Mouse (Mus musculus) CH12.LX (cell line): ENCODE results near the gene Tmem219. TPM values are rescaled to one million over a fixed set of nuclear protein-coding genes. Genes with fewer than 3 reads are reported as not detected.

Experiments
- DNase-seq: peaks from one replicate; pipeline ENCODE4 v3.0.0-alpha.2; 2013; ENCODE audit errors: extremely low read depth
- H3K27ac ChIP-seq: 2 replicates; pipeline ENCODE4 v1.5.1; 2012; ENCODE audit warnings: low read depth, mild to moderate bottlenecking, control low read depth, moderate library complexity; ENCODE audit not compliant: insufficient read depth
- H3K27me3 ChIP-seq: replicated peaks from 2 replicates; pipeline ENCODE3; 2012; ENCODE audit warnings: inconsistent platforms
- H3K36me3 ChIP-seq, 2 experiments: replicated peaks in 1 of 2; 2 replicates each; pipeline versions ENCODE3 to v1.6.1; 2012; ENCODE audit warnings: inconsistent platforms in 1 of 2, low read length in 1 of 2, mild to moderate bottlenecking in 1 of 2, mixed read lengths in 1 of 2, moderate library complexity in 1 of 2; ENCODE audit not compliant: control insufficient read depth in 1 of 2, insufficient read depth in 1 of 2
- H3K4me1 ChIP-seq, 2 experiments: 2 replicates each; pipeline ENCODE4 v1.6.1; 2012; ENCODE audit warnings: inconsistent platforms in 1 of 2, moderate library complexity in 1 of 2; ENCODE audit not compliant: insufficient read depth in 2 of 2, control insufficient read depth in 1 of 2
- H3K4me2 ChIP-seq: 2 replicates; pipeline ENCODE4 v1.6.1; 2012; ENCODE audit warnings: low read depth, mild to moderate bottlenecking, control low read depth; ENCODE audit not compliant: poor library complexity, insufficient read depth, severe bottlenecking
- H3K4me3 ChIP-seq, 3 experiments: fragments of 150-350 bp in 1 of 3; sonication (generic) in 1 of 3; replicated peaks in 1 of 3; 2 replicates each; pipeline versions ENCODE3 to v1.5.1; 2011 to 2012; ENCODE audit warnings: low read depth in 2 of 3, low read length in 2 of 3, mild to moderate bottlenecking in 2 of 3, moderate library complexity in 2 of 3, control low read depth in 1 of 3, improper control_type of control experiment in 1 of 3, inconsistent platforms in 1 of 3, mixed read lengths in 1 of 3; ENCODE audit not compliant: poor library complexity in 1 of 3
- H3K79me2 ChIP-seq: replicated peaks from 2 replicates; pipeline ENCODE4 v1.6.1; 2012; ENCODE audit warnings: mild to moderate bottlenecking, moderate library complexity; ENCODE audit not compliant: control insufficient read depth, poor library complexity, insufficient read depth, severe bottlenecking; ENCODE audit errors: extremely low read depth
- H3K9ac ChIP-seq: 2 replicates; pipeline ENCODE4 v1.6.1; 2012; ENCODE audit warnings: low read depth, mild to moderate bottlenecking, control low read depth, moderate library complexity; ENCODE audit not compliant: insufficient read depth
- H3K9me3 ChIP-seq: replicated peaks from 2 replicates; pipeline ENCODE3; 2012; ENCODE audit warnings: low read length, inconsistent platforms, mixed read lengths
- CHD1 ChIP-seq: IDR thresholded peaks from 2 replicates; pipeline ENCODE4 v1.6.1; 2012; ENCODE audit warnings: low read depth, low read length, improper control_type of control experiment, inconsistent platforms
- CHD2 ChIP-seq: IDR thresholded peaks from 2 replicates; pipeline ENCODE4 v1.6.1; 2011; ENCODE audit warnings: low read length, improper control_type of control experiment
- CTCF ChIP-seq, 2 experiments: IDR thresholded peaks in 1 of 2; conservative IDR thresholded peaks in 1 of 2; 2 replicates each; pipeline ENCODE4 v1.5.1; 2011 to 2012; ENCODE audit warnings: low read depth in 2 of 2, low read length in 2 of 2, improper control_type of control experiment in 1 of 2, inconsistent platforms in 1 of 2, mild to moderate bottlenecking in 1 of 2, moderate library complexity in 1 of 2
- E2F4 ChIP-seq: IDR thresholded peaks from 2 replicates; pipeline ENCODE4 v1.6.1; 2011; ENCODE audit warnings: low read depth, low read length, improper control_type of control experiment; ENCODE audit not compliant: insufficient replicate concordance
- ELF1 ChIP-seq: IDR thresholded peaks from 2 replicates; pipeline ENCODE4 v1.6.1; 2014; ENCODE audit warnings: low read depth, mild to moderate bottlenecking, inconsistent platforms, low read length, improper control_type of control experiment
- EP300 ChIP-seq: IDR thresholded peaks from 2 replicates; pipeline ENCODE4 v1.6.1; 2011; ENCODE audit warnings: low read length, improper control_type of control experiment
- ETS1 ChIP-seq: conservative IDR thresholded peaks from 2 replicates; pipeline ENCODE4 v1.6.1; 2012; ENCODE audit warnings: low read depth, mild to moderate bottlenecking, inconsistent platforms, low read length, improper control_type of control experiment, moderate library complexity
- HCFC1 ChIP-seq: IDR thresholded peaks from 2 replicates; pipeline ENCODE4 v1.6.1; 2012; ENCODE audit warnings: low read depth, mild to moderate bottlenecking, inconsistent platforms, low read length, improper control_type of control experiment
- IRF4 ChIP-seq: IDR thresholded peaks from 2 replicates; pipeline ENCODE4 v1.6.1; 2014; ENCODE audit warnings: low read depth, mild to moderate bottlenecking, inconsistent platforms, low read length, improper control_type of control experiment
- JUN ChIP-seq: IDR thresholded peaks from 2 replicates; pipeline ENCODE4 v1.6.1; 2011; ENCODE audit warnings: low read depth, mild to moderate bottlenecking, low read length, improper control_type of control experiment, moderate library complexity; ENCODE audit not compliant: insufficient read depth
- JUND ChIP-seq: conservative IDR thresholded peaks from 2 replicates; pipeline ENCODE4 v1.6.1; 2011; ENCODE audit warnings: low read depth, low read length, improper control_type of control experiment
- KAT2A ChIP-seq: IDR thresholded peaks from 2 replicates; pipeline ENCODE4 v1.6.1; 2012; ENCODE audit warnings: low read length, improper control_type of control experiment, inconsistent platforms; ENCODE audit not compliant: insufficient replicate concordance
- MAFK ChIP-seq: IDR thresholded peaks from 2 replicates; pipeline ENCODE4 v1.6.1; 2011; ENCODE audit warnings: low read length, improper control_type of control experiment; ENCODE audit not compliant: insufficient replicate concordance
- MAX ChIP-seq: IDR thresholded peaks from 2 replicates; pipeline ENCODE4 v1.6.1; 2011; ENCODE audit warnings: low read length, improper control_type of control experiment
- MXI1 ChIP-seq: IDR thresholded peaks from 2 replicates; pipeline ENCODE4 v1.6.1; 2011; ENCODE audit warnings: mild to moderate bottlenecking, low read depth, low read length, improper control_type of control experiment
- MYC ChIP-seq: IDR thresholded peaks from 2 replicates; pipeline ENCODE4 v1.6.1; 2011; ENCODE audit warnings: low read depth, mild to moderate bottlenecking, improper control_type of control experiment, low read length
- NELFE ChIP-seq: IDR thresholded peaks from 2 replicates; pipeline ENCODE4 v1.6.1; 2011; ENCODE audit warnings: low read depth, low read length, improper control_type of control experiment
- PAX5 ChIP-seq: IDR thresholded peaks from 2 replicates; pipeline ENCODE4 v1.6.1; 2012; ENCODE audit warnings: low read length, inconsistent platforms, mixed read lengths
- POLR2A ChIP-seq: IDR thresholded peaks from 2 replicates; pipeline ENCODE4 v1.6.1; 2011; ENCODE audit warnings: low read depth, mild to moderate bottlenecking, improper control_type of control experiment, low read length
- POLR2AphosphoS2 ChIP-seq: IDR thresholded peaks from 2 replicates; pipeline ENCODE4 v1.6.1; 2011; ENCODE audit warnings: low read depth, low read length, improper control_type of control experiment
- RAD21 ChIP-seq: IDR thresholded peaks from 2 replicates; pipeline ENCODE4 v1.6.1; 2011; ENCODE audit warnings: low read depth, mild to moderate bottlenecking, low read length, improper control_type of control experiment, moderate library complexity
- RCOR1 ChIP-seq: conservative IDR thresholded peaks from 2 replicates; pipeline ENCODE4 v1.6.1; 2012; ENCODE audit warnings: low read depth, mild to moderate bottlenecking, inconsistent platforms, low read length, improper control_type of control experiment
- SIN3A ChIP-seq: IDR thresholded peaks from 2 replicates; pipeline ENCODE4 v1.6.1; 2012; ENCODE audit warnings: low read length, improper control_type of control experiment, inconsistent platforms
- SMC3 ChIP-seq: IDR thresholded peaks from 2 replicates; pipeline ENCODE4 v1.6.1; 2011; ENCODE audit warnings: low read depth, low read length, improper control_type of control experiment
- TBP ChIP-seq: conservative IDR thresholded peaks from 2 replicates; pipeline ENCODE4 v1.6.1; 2011; ENCODE audit warnings: low read depth, low read length, improper control_type of control experiment
- TCF12 ChIP-seq: IDR thresholded peaks from 2 replicates; pipeline ENCODE4 v1.6.1; 2014; ENCODE audit warnings: low read depth, mild to moderate bottlenecking, inconsistent platforms, low read length, improper control_type of control experiment
- UBTF ChIP-seq: IDR thresholded peaks from 2 replicates; pipeline ENCODE4 v1.6.1; 2012; ENCODE audit warnings: low read depth, mild to moderate bottlenecking, inconsistent platforms, low read length, improper control_type of control experiment, moderate library complexity
- ZC3H11A ChIP-seq: IDR thresholded peaks from 2 replicates; pipeline ENCODE4 v1.6.1; 2012; ENCODE audit warnings: low read depth, mild to moderate bottlenecking, inconsistent platforms, low read length, improper control_type of control experiment
- ZKSCAN1 ChIP-seq: IDR thresholded peaks from 2 replicates; pipeline ENCODE4 v1.6.1; 2012; ENCODE audit warnings: low read depth, inconsistent platforms, low read length, improper control_type of control experiment, borderline replicate concordance
- ZNF384 ChIP-seq: IDR thresholded peaks from 2 replicates; pipeline ENCODE4 v1.6.1; 2012; ENCODE audit warnings: low read depth, low read length, improper control_type of control experiment, inconsistent platforms
- dilution Hi-C: fragments of 300-500 bp; cut with MboI; formaldehyde crosslinking; loops from 2 replicates; pipeline ENCODE4 v1.14.3; 2020; ENCODE audit warnings: low sequenced_read_pairs; ENCODE audit not compliant: extremely low pct_unique_long_range_greater_than_20kb, extremely low pct_ligation_motif_present
- in situ Hi-C: fragments of 300-500 bp; cut with MboI; formaldehyde crosslinking; loops from 3 replicates; pipeline ENCODE4 v1.14.3; 2019; ENCODE audit warnings: low sequenced_read_pairs, low pct_ligation_motif_present, low pct_unique_long_range_greater_than_20kb, mixed read lengths
- polyA plus RNA-seq: library from polyadenylated mRNA; unstranded; fragments of >175 nt; gene quantifications from 2 replicates; pipeline ENCODE4 v1.2.1, GENCODE M21; 2012; ENCODE audit warnings: low read depth; ENCODE audit not compliant: insufficient read length
- total RNA-seq, 2 experiments: library from RNA; depleted of rRNA; stranded (reverse); fragments of 300-350 nt in 1 of 2; fragments of >200 nt in 1 of 2; gene quantifications; 2 replicates each; pipeline ENCODE4 v1.2.3; 2012 to 2014

Gene Tmem219
- total and polyA plus RNA-seq, 3 experiments, result 33.4 to 43.2 (median 37.4) TPM

DNA sequence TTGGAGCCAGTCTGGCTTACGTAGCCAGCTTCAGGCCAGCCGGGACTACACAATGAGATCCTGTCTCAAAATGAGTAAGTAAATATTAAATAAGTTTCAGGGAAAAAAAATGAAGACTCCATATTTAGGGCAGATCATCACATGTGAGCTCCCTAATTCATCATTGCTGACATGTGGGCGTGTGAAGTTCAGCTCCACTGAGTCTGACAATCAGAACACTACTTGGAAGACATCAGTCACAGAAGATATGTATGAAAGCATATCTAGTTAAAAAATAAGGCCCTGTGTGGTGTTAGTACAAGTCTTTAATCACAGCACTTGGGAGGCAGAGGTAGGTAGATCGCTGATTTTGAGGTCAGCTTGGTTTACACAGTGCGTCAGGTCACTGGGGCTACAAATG is 35.4 kb downstream of the Tmem219 start:
- DNase-seq, result no peak
- H3K9ac ChIP-seq, result no peak overlapping the region
- no peak overlapping the region for H3K4me3 ChIP-seq
- peaks cover 3 to 42% of the 10 kb centered on the region in 2 experiments; a peak in 2 of 4 replicates for H3K4me1 ChIP-seq
- no peaks in the 10 kb centered on the region for H3K27me3 ChIP-seq
- H3K79me2 ChIP-seq, result peaks cover 18% of the 10 kb centered on the region
- no peak overlapping the region for H3K4me2 ChIP-seq
- H3K27ac ChIP-seq, result no peak overlapping the region
- dilution Hi-C loops, result no loop called here
- TF ChIP-seq TCF12 (no peak), ZC3H11A (no peak), MAFK (no peak), EP300 (no peak), TBP (no peak), ZNF384 (no peak), KAT2A (no peak), SIN3A (no peak), ZKSCAN1 (no peak), POLR2A (no peak)
- TF ChIP-seq, all 38 proteins: peak for 0
- in situ Hi-C loops, result loop anchor here (5.0 kb wide), 1 partner anchor 135 kb away; the partner anchor contains the start of genes Gm42742 and Prrt2
- peaks cover 14 to 47% of the 10 kb centered on the region in 2 experiments for H3K36me3 ChIP-seq
- no peaks in the 10 kb centered on the region for H3K9me3 ChIP-seq

DNA sequence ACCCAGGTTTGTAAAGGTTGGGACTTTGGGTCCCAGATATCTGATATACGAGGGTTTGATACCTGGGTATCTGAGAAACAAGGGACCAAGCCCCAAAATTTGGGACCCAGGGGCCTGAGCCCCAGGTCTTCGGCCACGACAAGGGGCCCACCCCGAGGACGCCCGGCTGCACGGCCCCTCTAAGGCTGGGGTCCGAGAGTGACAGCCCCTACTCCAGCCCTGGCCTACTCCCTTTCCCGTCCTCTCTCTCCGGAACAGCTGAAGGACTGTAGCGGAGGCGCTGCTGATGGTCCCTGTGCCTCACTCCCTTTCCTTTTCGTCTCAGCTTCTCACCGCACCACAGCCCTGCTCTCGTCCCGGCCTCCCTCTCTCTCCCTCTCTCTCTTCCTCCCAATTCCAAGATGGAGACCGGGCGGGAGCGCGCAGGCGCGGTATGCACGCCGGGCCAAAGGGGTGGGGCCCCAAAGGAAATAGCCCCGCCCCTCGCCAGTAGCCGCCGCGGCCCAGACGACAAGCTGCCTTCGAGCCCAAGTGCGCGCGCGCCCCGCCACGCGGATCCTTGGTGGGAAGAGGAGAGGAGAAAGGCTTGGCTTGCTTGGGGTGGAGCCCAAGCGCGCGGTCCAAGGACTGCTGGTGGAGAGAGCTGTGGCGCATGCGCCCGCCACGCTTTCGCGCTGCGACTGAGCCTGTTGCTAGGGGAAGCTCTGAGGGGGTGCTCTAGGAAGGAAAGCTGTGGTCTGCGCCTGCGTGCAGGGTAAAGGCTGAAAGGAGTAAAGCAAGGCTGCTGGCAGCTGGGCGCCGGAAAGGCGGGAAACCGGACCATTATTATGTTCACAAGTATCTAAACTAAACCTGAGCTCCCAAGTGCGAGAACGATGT is 38.2 kb downstream of the Tmem219 start, which contains the start of gene Taok2:
TSS of gene Taok2 (minus strand) at position 418 of the 879 bp plus-strand sequence.
- Histone ChIP-seq H3K9ac (peak within 1 kb of the TSS; percentile 99), H3K9me3 (no peaks in the 10 kb centered on the region), H3K36me3 (peaks cover 16 to 51% of the 10 kb centered on the region in 2 experiments), H3K4me1 (peaks cover 8 to 58% of the 10 kb centered on the region in 2 experiments; a peak in 3 of 4 replicates), H3K79me2 (peaks cover 32% of the 10 kb centered on the region), H3K27me3 (no peaks in the 10 kb centered on the region), H3K27ac (peak within 1 kb of the TSS; percentile 81), H3K4me2 (peak within 1 kb of the TSS; percentile 79), H3K4me3 (peak within 1 kb of the TSS; percentile 75 to 97 (median 90))
- in situ Hi-C loops (loop anchor here (5.0 kb wide), 1 partner anchor 138 kb away; the partner anchor contains the start of genes Gm42742 and Prrt2), dilution Hi-C loops (no loop called here)
- peak; percentile 99 for DNase-seq
- TF ChIP-seq SIN3A (peak; percentile 59), CTCF (conservative IDR thresholded peaks at IDR 0.05 in 1 of 2, IDR thresholded peaks at IDR 0.05 in 1 of 2; ENCODE audit: low read depth in 2 of 2, low read length in 2 of 2) (no peak), EP300 (no peak), JUN (no peak), HCFC1 (peak; percentile 55), ELF1 (peak; percentile 68; the same call in 1 of the 2 replicates), CHD1 (no peak), MXI1 (peak; percentile 72), RCOR1 (0 out of 2 replicates have a peak, but pooled peaks have one; percentile 21), TBP (peak; percentile 55; the same call in 1 of the 2 replicates), SMC3 (no peak), CHD2 (0 out of 2 replicates have a peak, but pooled peaks have one; percentile 18), TCF12 (peak; percentile 37), POLR2AphosphoS2 (peak; percentile 91), ETS1 (peak; percentile 12; the same call in 1 of the 2 replicates), MYC (no peak), UBTF (0 out of 2 replicates have a peak, but pooled peaks have one; percentile 33), IRF4 (no peak), PAX5 (no peak), MAX (peak; percentile 91), JUND (no peak), RAD21 (no peak), NELFE (peak; percentile 48), E2F4 (peak; percentile 91), MAFK (no peak), POLR2A (peak; percentile 82)
